Mouse (Mus musculus) small intestine, adult 2 months (tissue): ENCODE results near the gene Cdhr3.

Experiments used
- CTCF ChIP-seq: fragments of 200-500 bp; IDR thresholded peaks from 2 replicates; pipeline ENCODE4 v1.5.1; 2012; ENCODE audit warnings: low read depth, mild to moderate bottlenecking, control low read depth, inconsistent platforms, low read length, moderate library complexity, mixed read lengths; ENCODE audit not compliant: insufficient replicate concordance, insufficient read length; ENCODE audit errors: extremely low read depth
- POLR2A ChIP-seq: fragments of 200-500 bp; IDR thresholded peaks from 2 replicates; pipeline ENCODE4 v1.6.1; 2012; ENCODE audit warnings: low read depth, mild to moderate bottlenecking, control low read depth, inconsistent platforms, low read length, moderate library complexity

GRCm38 (mm10) chr12:32994081-32994480, 98.6 kb downstream of the Cdhr3 start:
- TF ChIP-seq CTCF (no peak), POLR2A (no peak)
